Mouse (Mus musculus): ENCODE measurements around the gene Foxred2.

DNA sequence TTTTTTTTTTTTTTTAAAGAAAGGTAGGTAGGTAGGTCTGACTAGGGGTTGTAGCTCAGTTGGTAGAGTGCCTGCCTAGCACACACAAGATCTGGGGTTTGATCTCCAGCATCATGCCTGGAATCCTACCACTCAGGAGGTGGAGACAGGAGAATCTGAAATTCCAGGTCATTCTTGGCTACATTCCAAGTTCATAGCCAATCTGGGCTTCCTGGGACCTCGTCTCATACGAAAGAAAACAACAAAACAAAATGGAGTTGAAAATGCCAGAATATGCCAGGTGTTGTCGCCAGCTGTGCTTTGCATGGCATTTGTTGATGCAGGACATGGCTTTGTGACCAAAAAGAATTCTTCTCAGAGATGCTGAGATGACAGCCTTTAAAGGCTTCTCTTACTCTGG is 23.3 kb downstream of the Foxred2 start:
- TF ChIP-seq CTCF (IDR thresholded peaks at IDR 0.05; ENCODE audit: low read depth) (no peak), EP300 (IDR thresholded peaks at IDR 0.05; ENCODE audit: low read depth) (no peak)

Data from liver, postnatal 0 days (tissue).